Mouse (Mus musculus) megakaryocyte, embryonic 14.5 days (primary cell): ENCODE measurements around the gene Akna.

Experiments
- FLI1 ChIP-seq: IDR thresholded peaks from 2 replicates; pipeline ENCODE4 v1.6.1; 2012; ENCODE audit warnings: low read length, inconsistent platforms, mixed read lengths
- GATA1 ChIP-seq: IDR thresholded peaks from 3 replicates; pipeline ENCODE4 v1.6.1; 2012; ENCODE audit warnings: mixed read lengths, low read length, inconsistent platforms, borderline replicate concordance

DNA sequence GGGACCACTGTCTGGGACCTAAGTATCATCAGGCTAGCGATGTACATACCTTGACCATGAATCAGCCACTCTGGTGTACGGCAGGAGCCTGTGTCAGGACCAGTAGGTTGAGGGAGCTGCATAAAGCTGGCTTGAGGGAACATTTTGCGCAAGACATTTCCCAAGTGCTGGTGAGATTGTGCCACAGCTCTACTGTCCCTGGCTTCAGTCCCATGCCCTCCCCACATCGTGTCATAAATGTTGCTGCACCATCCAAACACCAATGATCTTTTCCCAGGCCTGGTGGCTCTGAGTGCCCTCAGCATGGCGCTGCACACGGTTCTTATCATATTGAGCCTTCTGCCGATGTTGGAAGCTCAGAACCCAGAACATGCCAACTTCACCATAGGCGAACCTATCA is 58.9 kb downstream of the Akna start, which contains the start of gene Orm1:
- TF ChIP-seq GATA1 (no peak), FLI1 (no peak)
